In the genomic region with DNA sequence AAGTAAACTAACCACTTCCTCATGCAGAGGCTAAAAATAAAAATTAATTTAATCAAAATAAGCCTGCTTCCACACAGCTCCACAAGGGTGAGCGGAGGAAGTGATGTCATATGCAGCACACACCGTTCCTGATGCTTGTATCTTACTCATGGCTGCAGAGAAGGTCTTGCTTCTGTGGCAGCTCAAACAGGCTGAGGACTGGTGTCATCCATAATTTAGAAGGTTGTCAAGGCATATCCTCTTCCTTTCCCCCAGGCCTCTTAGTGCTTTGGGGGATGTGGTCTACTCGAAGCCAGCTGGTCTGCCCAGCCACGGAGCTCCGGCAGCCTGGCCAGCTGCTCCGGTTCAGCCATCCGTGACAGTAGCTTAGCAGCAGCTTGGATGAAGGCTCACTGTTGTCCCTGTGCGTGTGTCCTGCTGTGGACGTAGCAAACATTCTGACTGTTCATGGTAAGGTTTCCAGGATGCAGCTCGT, we compare ENCODE assay signal across 8 mouse cellular contexts. TPM values are rescaled to one million over a fixed set of nuclear protein-coding genes. Genes with fewer than 3 reads are reported as not detected.
DNase-seq lines count a peak whose midpoint lies in the region; ATAC-seq lines count a peak whose summit lies in the region.

No protein-coding gene starts in this region.

- H3K4me1 ChIP-seq in heart, embryonic 16.5 days (ENCODE audit: control insufficient read depth, insufficient read depth, low read length) = 0 out of 2 replicates have a peak, but pooled peaks cover 4% of the 10 kb centered on the region
- peaks cover 12% of the 10 kb centered on the region for H3K4me1 ChIP-seq in midbrain, embryonic 15.5 days

- H3K9ac ChIP-seq in heart, embryonic 16.5 days (ENCODE audit: low read length) = no peak overlapping the region
- H3K9ac ChIP-seq in midbrain, embryonic 15.5 days = no peak overlapping the region

- peak overlapping the region; percentile 75 for H3K27ac ChIP-seq in heart, embryonic 16.5 days (ENCODE audit: low read length)
- no peak overlapping the region for H3K27ac ChIP-seq in midbrain, embryonic 15.5 days

- peak; percentile 40 to 65 for DNase-seq in kidney, postnatal 36 days
- no peak for DNase-seq in right cerebral cortex, postnatal 36 days (ENCODE audit: low spot score in 2 of 2)
- DNase-seq in cerebellum, adult 18-20 months = no peak
- DNase-seq in testis, postnatal 14 days (ENCODE audit: low spot score) = no peak

- WGBS in heart, embryonic 16.5 days = 59% methylated on average over 10 of the region's 10 CpGs
- WGBS in midbrain, embryonic 15.5 days = 25% methylated on average over 10 of the region's 10 CpGs

- H3K36me3 ChIP-seq in heart, embryonic 16.5 days (ENCODE audit: control insufficient read depth, insufficient read depth) = no peaks in the 10 kb centered on the region
- no peaks in the 10 kb centered on the region for H3K36me3 ChIP-seq in midbrain, embryonic 15.5 days (replicated peaks)

- H3K4me2 ChIP-seq in heart, embryonic 16.5 days (ENCODE audit: low read depth, low read length) = peak overlapping the region; percentile 1; the same call in 1 of the 2 replicates
- H3K4me2 ChIP-seq in midbrain, embryonic 15.5 days = peak overlapping the region; percentile 18

- H3K27me3 ChIP-seq in heart, embryonic 16.5 days (ENCODE audit: control insufficient read depth, insufficient read depth, low read length) = no peaks in the 10 kb centered on the region
- H3K27me3 ChIP-seq in midbrain, embryonic 15.5 days (replicated peaks) = no peaks in the 10 kb centered on the region

- no peaks in the 10 kb centered on the region for H3K9me3 ChIP-seq in heart, embryonic 16.5 days (replicated peaks; ENCODE audit: control insufficient read depth, low read length)
- no peaks in the 10 kb centered on the region for H3K9me3 ChIP-seq in midbrain, embryonic 15.5 days

- no peak overlapping the region for H3K4me3 ChIP-seq in heart, embryonic 16.5 days (ENCODE audit: low read length)
- H3K4me3 ChIP-seq in midbrain, embryonic 15.5 days = no peak overlapping the region

- ATAC-seq in CD4-positive, CD25-positive, alpha-beta regulatory T cell, adult 4 months = peak; percentile 74
- ATAC-seq in common myeloid progenitor, adult 5-6 weeks (replicated peaks; ENCODE audit: low read depth, poor library complexity, severe bottlenecking) = peak; percentile 93
- peak; percentile 45; the same call in 1 of the 2 replicates for ATAC-seq in heart, embryonic 16.5 days (replicated peaks; ENCODE audit: extremely low read depth, insufficient read depth, low FRiP score)
- ATAC-seq in midbrain, embryonic 15.5 days (replicated peaks) = peak; percentile 70

RNA-seq across cellular contexts. Expression of a gene that starts 6.6 kb away (rescaled TPM):
- under 1 TPM in 1 of 2 experiments, not detected in 1; 0.55 TPM for polyA plus RNA-seq in CD4-positive, CD25-positive, alpha-beta regulatory T cell, adult 4 months (2017; shearing (Covaris generic))
- 4.4 and 4.6 TPM in 2 replicates for total RNA-seq in common myeloid progenitor, adult 5-6 weeks (2017)
- polyA plus RNA-seq in heart, embryonic 16.5 days (2015; fragmentation: Nextera tagmentation; extraction: Ambion mirVana) = 5.2 and 6.4 TPM in 2 replicates
- polyA plus RNA-seq in midbrain, embryonic 15.5 days (2015; fragmentation: Nextera tagmentation; extraction: Ambion mirVana) = 1.1 and 1.7 TPM in 2 replicates

Comparison
In these comparisons a context has a peak if more than half of its experiments do, and no peak if none do; other contexts are left out.
1. DNase-seq: peak in kidney, postnatal 36 days (2 of 2); none in right cerebral cortex, postnatal 36 days (0 of 2), cerebellum, adult 18-20 months (0 of 2) and testis, postnatal 14 days (single experiment).
2. Peak in every context shown above with its lines, with median percentiles within 50 percentile points of each other: ATAC-seq.